ENCODE assay signal across 9 mouse cellular contexts in the genomic region with DNA sequence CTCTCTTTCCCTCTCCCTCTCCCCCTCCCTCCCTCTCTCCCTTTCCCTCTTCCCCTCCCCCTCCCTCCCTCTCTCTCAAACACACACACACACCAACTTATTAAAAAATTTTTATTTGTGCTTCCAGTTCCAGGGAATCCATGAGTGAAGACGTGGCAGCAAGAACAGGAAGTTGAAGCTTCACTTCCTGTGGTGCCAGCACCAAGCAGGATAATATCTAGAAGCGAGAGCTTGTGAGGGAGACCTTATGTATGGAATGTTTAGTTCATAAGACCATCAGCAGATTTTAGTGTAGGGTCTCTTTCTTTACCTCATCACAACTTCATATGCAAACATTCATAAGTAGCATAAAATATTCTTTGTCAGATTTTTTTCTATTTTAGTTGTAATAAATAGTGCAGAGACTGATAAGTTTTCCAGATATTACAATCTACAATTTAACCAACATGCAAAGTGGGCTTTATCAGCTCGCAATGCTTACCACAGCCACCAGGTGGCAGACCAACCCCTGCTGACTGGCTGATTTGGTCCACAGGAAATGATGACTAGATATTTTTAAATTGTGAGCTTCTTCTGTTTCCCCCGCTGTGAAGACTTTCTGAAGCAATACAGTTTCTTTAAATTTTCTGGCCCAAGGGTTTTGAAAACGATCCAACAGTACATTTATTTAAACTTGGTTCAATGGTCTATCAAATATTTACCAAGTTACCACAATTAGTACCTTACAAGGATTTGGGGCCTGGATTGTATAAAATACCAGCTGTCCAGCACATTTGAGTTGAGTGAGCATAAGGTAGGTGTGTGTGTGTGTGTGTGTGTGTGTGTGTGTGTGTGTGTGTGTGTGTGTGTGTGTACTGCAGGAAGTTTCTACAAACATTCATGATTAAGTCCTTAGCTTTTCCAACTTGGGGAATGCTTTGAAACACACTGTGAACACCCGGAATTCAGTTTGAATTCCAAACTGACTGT. TPM values are rescaled to one million over a fixed set of nuclear protein-coding genes. Genes with fewer than 3 reads are reported as not detected.
DNase-seq lines count a peak whose midpoint lies in the region; ATAC-seq and TF ChIP-seq lines count a peak whose summit lies in the region.
"Had no signal": no experiment of that assay in that cellular context is flagged by ENCODE, and none has a peak within 500 bp of the region (broad histone marks: within the 10 kb centered on the region; RNA-seq: fewer than 3 reads in every experiment).

No protein-coding gene starts in this region.

- H3K36me3 ChIP-seq in liver, postnatal 0 days (replicated peaks; ENCODE audit: insufficient read depth, low read length), result no peaks in the 10 kb centered on the region
- H3K36me3 ChIP-seq: limb, embryonic 15.5 days had no signal

- H3K4me3 ChIP-seq in liver, postnatal 0 days (ENCODE audit: low read depth, low read length), result no peak overlapping the region
- H3K4me3 ChIP-seq: limb, embryonic 15.5 days had no signal

- H3K4me1 ChIP-seq in liver, postnatal 0 days (ENCODE audit: insufficient read depth), result peaks cover 11% of the 10 kb centered on the region; the same call in 1 of the 2 replicates
- H3K4me1 ChIP-seq: limb, embryonic 15.5 days had no signal

- ATAC-seq in liver, postnatal 0 days, result no peak

- no peak overlapping the region for H3K27ac ChIP-seq in liver, postnatal 0 days (ENCODE audit: low read depth)
- H3K27ac ChIP-seq: limb, embryonic 15.5 days had no signal

- H3K27me3 ChIP-seq in liver, postnatal 0 days (ENCODE audit: insufficient read depth, low read length), result no peaks in the 10 kb centered on the region
- H3K27me3 ChIP-seq: limb, embryonic 15.5 days had no signal

- H3K4me2 ChIP-seq in liver, postnatal 0 days (ENCODE audit: low read depth, low read length), result no peak overlapping the region
- H3K4me2 ChIP-seq: limb, embryonic 15.5 days had no signal

- no peak overlapping the region for H3K9ac ChIP-seq in liver, postnatal 0 days (replicated peaks)
- H3K9ac ChIP-seq: limb, embryonic 15.5 days had no signal

- TF ChIP-seq CTCF in liver, postnatal 0 days (IDR thresholded peaks at IDR 0.05; ENCODE audit: low read depth), result peak; percentile 93

- 14% methylated on average over 6 of the region's 6 CpGs for WGBS in liver, postnatal 0 days (ENCODE audit: insufficient replicate concordance)

- no peaks in the 10 kb centered on the region for H3K9me3 ChIP-seq in liver, postnatal 0 days (ENCODE audit: low read length)
- H3K9me3 ChIP-seq: limb, embryonic 15.5 days had no signal

- DNase-seq in CD4-positive, CD25-positive, alpha-beta regulatory T cell, adult 2 months (ENCODE audit: low read depth, low spot score), result peak; percentile 90
- peak; percentile 85 for DNase-seq in adipocyte (ENCODE audit: low spot score)
- DNase-seq in embryo, embryonic 10.5 days (ENCODE audit: low spot score), result peak; percentile 81
- DNase-seq in heart, adult 18-20 months, result peak; percentile 71 to 93
- peak; percentile 90 for DNase-seq in kidney, postnatal 14 days
- DNase-seq in liver, postnatal 0 days, result peak; percentile 85
- DNase-seq in ovary, postnatal 36 days (ENCODE audit: low spot score), result peak; percentile 70
- peak; percentile 81 to 87 for DNase-seq in thymus, postnatal 36 days

- TF ChIP-seq EP300 in liver, postnatal 0 days (IDR thresholded peaks at IDR 0.05; ENCODE audit: low read depth), result 0 out of 2 replicates have a peak, but pooled peaks have one; percentile 27

RNA-seq across cellular contexts. Expression of gene Rpia, which starts 19.8 kb away (rescaled TPM):
- total RNA-seq in heart, adult 18-20 months (2021), result 10 to 100 TPM; 13.2 to 15.5 TPM
- 1.9 and 2.2 TPM in 2 replicates for polyA plus RNA-seq in liver, postnatal 0 days (2015; fragmentation: Nextera tagmentation; extraction: Ambion mirVana)

RNA-seq across cellular contexts. Expression of gene Eif2ak3, which starts 32.5 kb away (rescaled TPM):
- total RNA-seq in heart, adult 18-20 months (2021), result 1 to 10 TPM; 6.9 to 7.5 TPM
- 3.7 and 4.4 TPM in 2 replicates for polyA plus RNA-seq in liver, postnatal 0 days (2015; fragmentation: Nextera tagmentation; extraction: Ambion mirVana)
